Mouse (Mus musculus) CD4-positive helper T cell, adult 2 months (primary cell): ENCODE measurements around the gene Psmg3.

Experiments
- DNase-seq: peaks from one replicate; pipeline ENCODE4 v3.0.0-alpha.2; 2012; ENCODE audit warnings: low read depth, missing footprints, low spot score

Gene Psmg3

GRCm38 (mm10) chr5:139794938-139795337 is 31.7 kb downstream of the Psmg3 start:
- DNase-seq, result peak; percentile 46

- DNase-seq, result no peak
Observed at GRCm38 (mm10) chr5:139794137-139794536, 32.5 kb downstream of the Psmg3 start.

DNA sequence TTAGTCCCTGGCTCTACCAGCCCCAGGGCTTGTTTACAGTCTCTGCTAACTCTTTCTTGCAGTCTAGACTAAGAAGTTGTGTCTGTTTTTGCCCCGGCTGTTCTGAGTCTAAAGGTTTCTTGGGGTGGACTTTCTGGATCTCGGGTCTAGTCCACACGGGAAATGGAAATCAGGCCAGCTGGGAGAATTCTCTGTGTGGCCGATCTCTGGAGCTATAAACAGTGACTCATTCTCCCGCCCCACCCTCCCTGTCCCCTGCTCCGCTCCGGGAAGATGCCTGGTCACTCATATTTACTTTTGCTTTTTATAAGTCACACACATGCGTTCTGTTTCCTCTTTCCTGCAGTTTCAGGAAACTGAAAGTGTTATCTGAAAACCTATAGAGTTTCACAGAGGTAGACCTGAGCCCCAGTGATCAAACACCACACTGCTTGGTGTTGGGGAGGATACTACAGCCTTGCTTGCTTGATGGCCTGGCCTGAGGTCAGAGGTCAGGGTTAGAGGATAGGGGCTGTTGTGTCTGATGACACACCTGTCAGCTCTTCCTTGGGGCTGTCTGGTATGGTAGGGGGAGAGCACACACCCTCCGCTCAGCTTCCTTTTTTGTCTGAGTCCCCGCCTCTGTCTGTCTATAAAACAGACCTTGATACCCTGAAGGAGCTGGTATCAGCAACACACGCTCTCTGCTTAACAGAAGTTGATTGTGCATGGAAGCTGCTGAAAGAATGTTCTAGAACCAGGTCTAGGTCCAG is 33.2 kb downstream of the Psmg3 start:
- peak; percentile 48 for DNase-seq

DNA sequence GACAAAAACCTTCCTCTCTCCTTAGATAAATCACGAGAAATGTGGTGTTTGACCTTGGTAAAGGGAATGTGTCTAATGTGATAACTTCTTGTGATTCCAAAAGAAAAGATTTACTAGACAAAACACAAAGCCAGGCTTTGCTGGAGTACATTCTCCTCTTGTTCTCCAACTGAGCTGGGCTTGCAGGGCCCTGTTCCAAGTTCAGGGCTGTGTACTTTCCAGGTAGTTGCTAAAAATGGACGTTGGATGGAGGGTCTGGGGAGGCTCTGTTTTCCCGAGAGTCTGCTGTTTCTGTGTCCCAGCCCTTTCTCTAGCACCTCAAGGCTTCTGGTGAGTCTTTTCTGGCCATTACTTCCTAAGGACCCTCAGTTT is 33.7 kb downstream of the Psmg3 start:
- DNase-seq, result no peak

DNA sequence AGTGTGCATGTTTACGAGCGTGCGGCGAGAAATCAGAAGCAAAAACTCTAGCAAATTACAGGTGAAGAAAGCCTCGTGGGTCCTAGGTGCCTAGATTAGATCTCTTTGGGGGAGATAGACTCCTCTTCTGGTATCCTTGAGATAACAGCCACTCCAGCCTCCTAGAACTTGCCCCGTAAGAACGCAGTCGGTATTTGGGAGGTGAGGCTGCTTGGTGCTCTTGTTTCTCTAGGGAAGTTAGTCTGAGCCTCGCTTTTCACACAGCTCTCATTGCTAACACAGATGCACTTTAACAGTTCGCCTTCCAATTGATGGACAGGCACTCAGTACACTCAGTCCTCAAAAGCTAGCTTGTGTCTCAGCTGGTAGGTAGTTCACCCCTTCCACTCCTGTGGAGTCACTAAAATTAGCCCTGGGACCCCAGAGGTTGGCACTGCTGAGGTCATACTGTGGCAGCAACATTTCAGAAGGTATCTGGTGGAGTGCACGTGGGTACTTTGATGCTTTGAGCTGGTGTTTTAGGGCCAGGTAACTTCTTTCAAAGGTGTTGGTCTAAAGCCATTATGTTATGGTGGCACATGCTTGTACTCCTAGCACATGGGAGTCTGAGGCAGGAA is 34.4 kb downstream of the Psmg3 start:
- DNase-seq, result peak; percentile 30

DNA sequence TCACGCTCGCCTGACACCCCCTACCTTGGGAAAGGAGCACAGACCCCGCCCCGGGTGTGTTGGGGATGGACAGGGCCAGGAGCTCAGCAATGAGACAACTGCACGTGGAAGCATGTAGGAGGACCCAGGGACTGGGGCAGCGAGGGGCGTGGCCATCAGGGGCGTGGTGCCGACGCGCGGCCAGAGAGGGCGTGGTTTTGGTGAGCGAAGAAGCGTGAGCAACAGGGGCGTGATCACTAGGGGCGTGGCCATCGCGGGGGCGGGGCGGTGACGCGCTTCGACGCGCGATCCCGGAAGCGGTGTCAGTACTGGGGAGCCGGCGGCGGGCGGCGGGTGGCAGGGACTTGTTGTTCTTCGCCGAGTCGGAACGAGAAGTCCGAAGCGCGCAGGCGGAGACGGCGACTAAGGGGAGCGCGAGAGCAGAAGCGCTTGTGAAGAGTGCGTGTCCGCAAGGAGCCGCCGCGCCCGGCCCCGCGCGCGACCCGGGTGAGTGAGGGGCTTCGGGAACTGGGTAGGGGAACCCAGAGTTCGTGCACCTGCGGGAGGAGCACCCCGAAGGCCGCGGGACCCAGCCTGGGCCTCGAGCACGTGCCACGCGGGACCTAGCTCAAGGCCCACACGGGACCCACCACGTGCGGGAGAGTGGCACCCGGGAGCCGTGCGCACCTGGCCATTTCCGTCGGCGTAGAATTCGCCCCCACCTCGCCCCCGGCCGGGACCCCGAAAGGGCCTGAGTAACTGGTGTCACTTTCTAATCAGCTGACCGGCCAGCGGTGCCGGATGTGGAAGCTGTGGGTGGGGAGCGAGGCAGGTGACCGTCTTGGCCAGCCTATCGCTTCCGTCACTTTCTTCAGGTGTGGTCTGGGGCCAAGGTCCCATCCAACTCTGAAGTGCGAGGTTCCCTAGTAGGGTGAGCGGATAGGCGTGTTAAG is 35.2 kb downstream of the Psmg3 start, which contains the start of gene Mafk:
Gene Mafk (plus strand): TSS at position 287 of the 932 bp plus-strand sequence.
- peak; percentile 98 for DNase-seq

DNA sequence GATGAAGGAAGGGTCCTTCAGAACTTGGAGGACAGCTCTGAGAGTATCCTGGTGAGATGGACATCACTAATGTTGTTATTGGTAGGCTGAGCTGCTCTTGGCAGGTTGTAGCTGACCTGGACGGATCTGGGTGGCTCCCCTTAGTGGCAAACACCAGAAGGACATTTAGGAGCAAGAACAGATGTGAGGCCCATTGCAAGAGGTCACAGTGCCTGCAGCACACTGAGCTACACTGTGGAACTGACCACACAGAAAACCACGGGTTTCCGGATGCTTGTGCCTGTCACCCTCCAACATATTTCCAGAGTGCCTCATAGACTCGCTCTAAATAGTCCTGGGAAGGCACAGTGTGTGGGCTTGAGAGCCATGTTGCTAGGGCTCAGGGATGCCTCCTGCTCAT is 37.2 kb downstream of the Psmg3 start:
- DNase-seq, result no peak

DNA sequence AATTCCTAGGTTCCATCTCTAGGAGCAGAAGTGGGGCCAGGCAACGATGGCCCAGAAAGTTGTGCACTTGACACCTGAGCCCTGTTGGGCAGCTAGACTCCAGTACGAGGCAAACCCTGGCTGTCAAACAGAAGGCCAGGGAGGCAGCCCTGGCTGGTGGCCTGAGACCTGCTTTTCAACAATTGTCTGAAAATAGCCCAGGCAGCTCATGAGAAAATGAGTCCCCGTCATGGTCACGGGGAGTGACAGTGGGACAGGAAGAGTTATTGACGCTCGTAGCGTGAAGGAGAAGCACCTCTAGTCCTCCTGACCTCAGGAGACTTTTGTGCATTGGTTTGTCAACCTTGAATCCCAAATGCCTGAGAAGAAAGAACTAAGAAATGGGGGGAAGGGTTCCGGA is 45.3 kb downstream of the Psmg3 start:
- no peak for DNase-seq

- DNase-seq, result no peak
Observed at GRCm38 (mm10) chr5:139776966-139777365, 49.7 kb downstream of the Psmg3 start.

DNA sequence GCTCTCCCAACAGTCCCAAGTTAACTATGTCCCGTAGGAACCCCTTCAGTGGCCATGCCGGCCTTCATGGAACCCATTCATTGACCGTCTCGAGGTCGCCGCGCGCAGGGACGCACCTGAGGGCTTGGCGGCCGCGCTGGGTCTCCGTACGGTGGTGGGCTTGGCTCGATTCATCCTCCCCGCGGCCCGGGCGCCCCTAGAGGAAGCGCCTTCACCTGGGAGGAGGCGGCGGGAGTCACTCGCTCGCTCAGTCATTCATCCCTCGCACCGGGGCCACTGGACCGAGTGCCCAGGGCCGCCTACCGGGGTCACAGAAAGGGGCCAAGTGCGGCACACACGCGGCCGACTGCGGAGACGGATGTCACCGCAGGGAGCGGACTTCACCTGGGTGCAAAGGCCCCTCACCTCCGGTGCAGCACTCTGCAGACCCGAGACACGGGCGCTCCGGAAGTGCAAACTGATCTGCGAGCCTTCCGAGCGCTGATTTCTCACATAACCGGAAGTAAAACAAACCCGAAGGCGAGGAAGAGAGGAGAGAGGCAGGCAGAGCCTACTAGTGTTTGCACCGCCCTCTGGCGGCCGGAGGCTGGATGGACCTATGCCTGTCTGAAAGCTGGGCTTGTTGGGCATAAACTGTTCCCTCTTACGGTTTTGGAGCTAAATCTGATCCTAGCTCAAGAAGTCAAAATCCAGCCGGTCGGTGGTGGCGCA is 51.3 kb downstream of the Psmg3 start, which contains the start of gene Ints1:
Gene Ints1 (minus strand): TSS at position 459 of the 711 bp plus-strand sequence.
- DNase-seq, result peak; percentile 94
